Mouse (Mus musculus) embryo, embryonic 11 days (tissue): ENCODE measurements around the gene Htr1d.

Experiments used
- DNase-seq: peaks from one replicate; pipeline ENCODE4 v3.0.0-alpha.2; 2015

Gene Htr1d

DNA sequence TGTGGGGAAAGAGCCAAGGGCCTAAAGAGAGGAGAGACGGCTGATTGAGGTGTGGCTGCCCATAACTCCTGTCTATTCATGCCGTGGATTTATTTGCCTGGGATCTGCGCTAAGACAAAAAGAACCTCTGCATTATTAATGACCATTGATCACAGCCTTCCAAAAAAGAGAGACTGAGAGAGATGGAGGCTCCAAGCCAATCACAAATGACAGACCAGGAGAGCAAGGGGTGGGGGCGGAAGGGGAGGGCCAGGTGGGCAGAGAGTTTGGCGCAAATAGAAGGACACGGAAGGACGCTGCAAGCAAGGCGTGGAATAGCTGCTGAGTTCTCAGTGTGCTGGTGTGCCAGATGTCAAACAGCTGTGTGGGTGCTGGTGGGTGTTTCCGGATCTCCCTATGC, at the start of gene Htr1d:
Gene Htr1d, plus strand, starts transcription at position 301 of the 400 bp plus-strand sequence.
- no peak for DNase-seq

DNA sequence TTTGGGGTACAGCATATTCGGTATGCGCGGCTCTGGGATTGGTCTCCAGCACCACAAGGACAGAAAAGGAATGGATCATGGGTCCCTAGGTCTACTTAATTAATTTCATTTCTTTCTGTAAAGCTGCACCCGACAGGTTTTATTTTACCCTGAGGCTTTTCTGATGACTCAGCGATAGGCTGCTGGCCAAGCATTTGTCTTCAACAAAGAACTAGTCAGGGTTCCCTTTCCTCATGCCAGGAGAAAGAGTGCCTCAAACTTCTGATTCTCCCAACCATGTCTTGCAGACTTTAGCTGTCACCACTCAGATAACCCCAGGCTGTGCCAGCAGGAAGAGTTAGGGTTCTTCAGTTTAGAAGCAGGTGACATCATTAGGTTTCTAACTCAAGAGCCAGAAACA, 46.3 kb upstream of the Htr1d start:
- DNase-seq: no peak

DNA sequence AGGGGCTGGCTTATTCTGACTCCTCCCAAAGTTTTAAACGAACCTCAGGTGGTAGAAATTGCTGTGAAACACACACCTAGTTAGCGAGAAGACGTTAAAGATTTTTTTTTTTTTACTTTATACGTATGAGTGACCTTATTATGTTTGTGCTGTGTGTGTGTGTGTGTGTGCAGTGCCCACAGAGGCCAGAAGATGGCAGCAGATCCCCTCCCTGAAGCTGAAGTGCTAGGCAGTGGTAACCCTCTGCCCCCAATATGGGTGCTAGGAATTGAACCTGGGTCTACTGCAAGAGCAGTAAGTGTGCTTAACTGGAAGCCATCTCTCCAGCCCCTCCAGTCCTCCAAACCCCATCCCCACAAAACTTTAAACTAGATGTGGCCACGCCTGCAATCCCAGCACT, 40.3 kb upstream of the Htr1d start:
- no peak for DNase-seq

GRCm38 (mm10) chr4:136383839-136384238, 39.5 kb upstream of the Htr1d start:
- no peak for DNase-seq

DNA sequence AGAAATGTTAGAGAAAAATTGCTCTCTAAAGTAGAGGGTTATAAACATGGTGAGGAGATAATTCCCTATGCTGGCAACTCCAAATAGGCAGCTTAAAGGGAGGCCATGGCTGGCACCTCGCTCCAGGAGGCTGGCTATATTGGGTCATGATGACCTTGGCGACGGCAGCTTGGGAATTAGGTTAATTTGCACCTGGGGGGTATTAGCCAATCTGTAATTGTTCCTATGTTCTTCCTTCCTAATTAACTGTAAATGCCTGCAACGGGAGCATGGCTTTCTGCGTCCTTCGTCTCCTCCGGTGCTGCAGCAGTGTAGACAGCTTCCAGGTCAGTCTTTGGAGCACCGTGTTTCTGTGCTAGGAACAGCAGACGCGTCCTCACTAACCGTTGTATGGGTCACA, 36.1 kb upstream of the Htr1d start:
- DNase-seq: no peak

DNA sequence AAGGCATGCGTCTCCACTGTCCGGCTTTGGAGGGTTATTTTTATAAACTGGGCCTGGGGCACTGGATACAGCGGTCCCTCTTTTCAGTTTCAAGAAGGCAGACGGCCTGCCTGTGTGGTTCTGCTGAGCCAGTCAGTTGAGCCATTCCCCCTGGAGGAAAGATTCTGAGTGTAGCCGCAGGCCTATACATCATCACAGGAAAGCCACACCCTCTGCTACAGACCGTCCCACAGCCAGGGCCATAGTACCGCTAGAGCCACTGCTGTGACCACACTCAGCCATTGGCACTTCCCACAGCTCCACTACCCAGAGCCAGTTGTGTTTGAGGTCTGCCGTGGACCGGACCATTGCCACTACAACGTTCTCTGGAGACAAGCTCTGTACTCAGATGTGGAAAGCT, 21.5 kb upstream of the Htr1d start:
- no peak for DNase-seq

DNA sequence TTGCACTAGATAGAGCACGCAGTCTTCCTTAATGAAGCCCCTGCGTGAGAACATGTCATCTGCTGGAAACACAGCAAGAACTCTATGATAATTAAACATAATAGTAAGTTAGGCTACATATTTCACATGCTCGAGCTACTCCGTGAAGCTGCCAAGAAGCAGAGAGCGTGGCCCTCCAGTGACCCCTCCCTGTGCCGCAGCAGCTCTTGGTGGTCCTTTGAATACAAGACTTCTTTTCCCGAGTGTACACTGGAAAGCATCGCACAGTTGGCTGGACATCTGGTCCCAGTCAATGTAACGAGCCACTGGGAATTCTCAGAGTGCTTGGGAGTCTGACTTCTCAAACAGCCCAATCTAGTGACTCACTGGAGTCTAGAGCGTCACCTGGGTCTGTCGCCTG, 15.5 kb upstream of the Htr1d start:
- DNase-seq: no peak

DNA sequence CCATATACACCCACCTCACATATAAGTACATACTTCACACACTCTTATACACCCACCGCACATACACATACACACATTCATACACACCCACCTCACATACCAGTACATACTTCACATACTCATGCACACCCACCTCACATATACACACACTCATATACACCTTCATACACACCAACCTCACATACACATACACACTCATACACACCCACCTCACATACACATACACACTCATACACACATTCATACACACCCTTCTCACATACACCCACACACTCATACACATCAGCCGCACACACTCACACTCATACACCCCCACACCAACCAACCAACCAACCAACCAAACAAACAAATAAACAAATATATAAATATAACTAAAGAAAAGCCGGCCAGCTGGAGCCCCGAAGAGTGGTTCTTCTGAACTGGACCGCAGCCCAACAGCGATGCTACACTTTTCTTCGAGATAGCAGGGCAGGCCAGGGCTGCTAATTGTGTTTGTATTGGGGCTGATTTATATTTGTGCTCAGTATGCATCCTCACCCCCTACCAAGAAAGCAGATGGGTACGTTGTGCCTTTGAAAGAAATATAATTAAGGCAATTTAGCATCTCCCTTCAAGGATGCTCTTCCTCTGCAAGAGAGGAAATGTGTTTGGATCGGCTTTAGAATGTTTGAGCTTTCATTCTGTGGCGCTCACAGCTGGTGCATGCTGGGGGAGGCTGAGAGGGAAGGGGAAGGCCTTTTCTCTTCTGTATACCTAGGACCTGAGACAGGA, 11.1 kb upstream of the Htr1d start:
- no peak for DNase-seq

DNA sequence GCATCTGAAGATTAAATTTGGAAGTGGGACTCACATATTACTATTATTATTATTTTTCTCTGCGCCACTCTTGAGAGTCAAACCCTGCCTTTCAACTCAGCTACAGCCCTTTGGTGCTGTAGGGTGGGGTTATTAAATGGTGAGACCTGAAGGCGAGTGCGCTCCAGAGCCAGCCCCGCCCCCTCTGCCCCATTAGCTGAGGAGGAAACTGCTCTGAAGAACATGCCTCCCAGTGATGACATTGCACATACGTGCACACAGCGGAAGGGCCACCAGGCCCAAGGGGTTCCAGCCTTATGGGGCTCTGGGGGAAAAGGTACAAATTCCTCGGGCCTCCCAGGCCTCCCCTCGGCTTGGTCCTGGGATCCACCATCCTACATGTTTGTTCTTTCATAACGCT, 7.8 kb upstream of the Htr1d start:
- DNase-seq: no peak

DNA sequence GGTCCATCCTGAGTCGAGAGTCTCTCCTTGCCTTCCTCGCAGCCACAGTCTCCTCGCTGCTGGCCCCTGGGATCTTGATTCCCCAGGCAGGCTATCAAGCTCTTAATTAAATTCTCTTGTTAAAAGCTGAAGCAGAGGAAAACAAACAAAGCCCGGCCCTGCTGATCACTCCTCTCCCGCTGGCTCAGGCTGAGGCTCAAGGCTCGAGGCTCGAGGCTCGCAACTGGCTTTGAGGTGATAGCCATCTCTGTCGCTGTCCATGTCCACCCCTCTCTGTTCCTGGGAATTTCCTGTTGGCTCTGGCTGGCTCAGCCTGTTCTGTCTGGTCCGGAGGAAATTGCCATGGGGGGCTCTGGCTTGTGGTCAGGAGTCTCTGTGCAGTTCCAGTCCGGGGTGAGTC, 4.4 kb upstream of the Htr1d start:
- DNase-seq: no peak

GRCm38 (mm10) chr4:136419386-136419785, 3.9 kb upstream of the Htr1d start:
- no peak for DNase-seq

- DNase-seq: peak; percentile 54
These were observed 1.0 kb downstream of the Htr1d start for GRCm38 (mm10) chr4:136424120-136424999.

GRCm38 (mm10) chr4:136425000-136425288, 1.6 kb downstream of the Htr1d start:
- DNase-seq: peak; percentile 51

- no peak for DNase-seq
These were observed 7.5 kb downstream of the Htr1d start for GRCm38 (mm10) chr4:136430609-136431375.

DNA sequence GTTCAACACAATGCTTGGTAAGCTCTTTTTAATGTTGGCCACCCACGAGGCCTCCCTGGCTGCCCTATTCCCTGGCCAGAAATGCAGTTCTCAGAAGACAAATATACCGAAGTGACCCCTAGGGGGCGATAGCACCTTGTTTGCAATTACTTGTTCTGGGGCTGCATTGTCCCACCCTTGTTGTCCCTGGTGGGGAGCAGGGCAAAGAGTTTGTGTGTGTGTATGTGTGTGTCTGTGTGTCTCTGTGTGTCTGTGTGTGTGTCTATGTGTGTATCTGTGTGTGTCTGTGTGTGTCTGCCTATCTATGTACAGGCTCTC, 8.0 kb downstream of the Htr1d start:
- DNase-seq: peak; percentile 90

DNA sequence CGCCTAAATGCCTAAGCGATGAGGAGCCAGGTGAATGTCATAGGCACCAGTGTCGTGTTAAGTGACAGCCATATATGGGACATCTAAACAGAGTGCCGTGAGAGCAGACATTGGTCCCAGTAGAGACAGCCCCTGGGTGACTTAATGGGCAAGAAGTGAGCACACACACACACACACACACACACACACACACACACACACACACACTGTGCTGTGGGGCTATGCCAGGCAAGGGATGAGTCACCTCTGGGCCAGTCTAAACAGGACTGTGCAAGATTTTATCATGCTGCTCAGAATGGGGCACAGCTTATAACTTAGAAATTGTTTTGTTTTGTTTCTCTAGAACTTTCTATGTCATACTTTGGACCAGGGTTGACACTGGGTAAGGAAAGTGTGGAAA, 10.7 kb downstream of the Htr1d start:
- no peak for DNase-seq

GRCm38 (mm10) chr4:136439106-136439505, 15.8 kb downstream of the Htr1d start:
- DNase-seq: no peak

DNA sequence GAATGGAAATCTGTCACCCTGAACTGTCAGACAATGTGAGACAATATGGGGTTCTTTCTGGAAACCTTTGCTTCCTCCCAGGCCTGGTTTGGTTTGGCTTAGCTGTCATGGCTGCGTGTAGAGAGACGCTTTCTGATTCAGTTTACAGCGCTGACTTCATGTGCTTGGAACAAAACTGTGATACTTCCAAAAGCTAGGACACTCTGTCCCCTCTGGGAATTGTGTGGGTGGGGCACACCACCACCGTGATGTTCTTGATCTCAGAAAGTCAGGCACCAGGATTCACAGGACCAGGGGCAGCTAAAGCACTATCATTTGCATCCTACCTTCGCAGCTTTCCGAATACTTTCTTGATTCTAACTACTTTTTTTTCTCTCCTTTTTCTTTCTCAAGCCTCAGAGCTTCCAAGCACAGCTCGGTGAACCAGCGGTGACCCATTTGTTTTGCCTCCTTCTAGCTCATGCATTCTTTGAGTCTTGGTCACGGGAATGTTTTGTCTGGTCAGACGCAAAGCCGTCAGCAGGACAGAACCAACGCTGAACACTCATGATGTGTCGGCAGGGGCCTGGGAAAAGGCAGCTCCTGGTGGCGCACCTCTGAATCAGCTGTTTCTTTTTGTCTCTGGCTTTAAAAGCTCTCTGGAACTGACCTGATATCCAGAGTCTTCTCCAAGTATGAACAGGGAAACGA, 18.2 kb downstream of the Htr1d start:
- no peak for DNase-seq

GRCm38 (mm10) chr4:136444561-136444960, 21.2 kb downstream of the Htr1d start:
- no peak for DNase-seq

DNA sequence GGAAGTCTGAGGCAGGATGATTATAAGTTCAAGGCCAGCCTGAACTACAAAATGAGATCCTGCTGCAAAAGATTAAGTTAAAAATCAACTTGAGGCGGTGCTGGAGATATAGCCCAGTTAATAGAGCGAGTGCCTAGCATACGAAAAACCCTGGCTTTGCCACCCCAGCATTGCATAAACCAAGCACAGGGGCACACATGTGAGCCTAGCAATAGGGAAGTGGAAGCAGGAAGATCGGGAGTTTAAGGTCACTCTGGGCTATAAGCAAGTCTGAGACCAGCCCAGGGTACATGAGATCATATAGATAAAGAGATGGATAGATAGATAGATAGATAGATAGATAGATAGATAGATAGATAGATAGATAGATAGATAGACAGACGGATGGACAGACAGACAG, 26.5 kb downstream of the Htr1d start:
- no peak for DNase-seq

DNA sequence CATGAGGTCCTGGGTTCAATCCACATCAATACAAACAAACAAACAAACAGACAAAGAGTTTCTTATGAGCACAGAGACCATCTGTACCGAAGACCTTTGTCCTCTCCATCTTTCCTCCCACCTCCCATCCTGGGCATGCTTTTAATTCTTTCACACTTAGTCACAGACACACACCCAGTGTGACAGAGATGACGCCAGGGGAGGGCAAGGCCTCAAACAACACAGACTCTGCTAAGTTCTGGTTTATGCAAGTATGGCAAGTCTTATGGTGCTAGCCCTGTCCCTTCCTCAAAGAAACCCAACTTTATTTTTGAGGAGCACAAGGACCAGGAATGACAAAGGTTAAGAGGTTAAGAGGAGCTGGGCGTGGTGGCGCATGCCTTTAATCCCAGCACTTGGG, 26.9 kb downstream of the Htr1d start:
- no peak for DNase-seq

DNA sequence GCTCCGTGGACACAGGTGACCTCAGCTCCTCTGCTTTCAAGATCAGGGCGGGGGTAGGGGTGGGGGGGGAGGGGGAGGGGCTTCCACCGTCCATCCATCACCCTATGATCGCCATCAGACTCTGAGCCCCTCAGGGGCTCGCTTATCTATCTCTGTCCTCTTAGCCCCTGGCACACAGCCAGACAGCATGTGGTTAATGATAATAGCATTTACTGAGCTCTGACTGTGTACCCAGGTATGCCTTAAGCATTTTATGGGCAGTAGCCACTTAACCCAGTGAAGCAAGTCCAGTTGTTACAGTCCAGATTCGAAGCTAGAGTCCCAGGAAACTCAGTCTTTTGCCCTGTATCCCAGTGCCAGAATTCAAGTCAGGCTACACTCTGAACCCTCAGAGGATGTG, 28.2 kb downstream of the Htr1d start:
- no peak for DNase-seq

DNA sequence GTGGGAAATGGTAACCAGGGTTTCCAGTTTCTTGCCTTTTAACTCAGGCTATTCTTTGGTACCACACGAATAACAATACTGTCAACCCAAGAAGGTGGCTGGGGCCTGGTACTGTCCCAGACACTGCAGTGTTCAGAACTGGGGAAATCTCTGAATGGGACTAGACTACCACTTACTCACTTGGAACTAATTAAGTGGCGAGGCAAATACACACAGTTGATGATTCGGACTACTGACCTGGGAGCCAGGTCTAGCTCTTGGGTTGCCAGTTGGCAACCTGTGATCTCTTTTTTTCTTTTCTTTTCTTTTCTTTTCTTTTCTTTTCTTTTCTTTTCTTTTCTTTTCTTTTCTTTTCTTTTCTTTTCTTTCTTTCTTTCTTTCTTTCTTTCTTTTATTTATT, 29.0 kb downstream of the Htr1d start:
- no peak for DNase-seq
